Mouse (Mus musculus) retina, postnatal 1 day (tissue): Measurements from ENCODE around the gene Atg9a.

Experiments
- DNase-seq: peaks from one replicate; pipeline ENCODE4 v3.0.0-alpha.2; 2012

The Atg9a gene

GRCm38 (mm10) chr1:75214886-75215285 lies 22.9 kb upstream of the Atg9a start:
- DNase-seq = no peak

DNA sequence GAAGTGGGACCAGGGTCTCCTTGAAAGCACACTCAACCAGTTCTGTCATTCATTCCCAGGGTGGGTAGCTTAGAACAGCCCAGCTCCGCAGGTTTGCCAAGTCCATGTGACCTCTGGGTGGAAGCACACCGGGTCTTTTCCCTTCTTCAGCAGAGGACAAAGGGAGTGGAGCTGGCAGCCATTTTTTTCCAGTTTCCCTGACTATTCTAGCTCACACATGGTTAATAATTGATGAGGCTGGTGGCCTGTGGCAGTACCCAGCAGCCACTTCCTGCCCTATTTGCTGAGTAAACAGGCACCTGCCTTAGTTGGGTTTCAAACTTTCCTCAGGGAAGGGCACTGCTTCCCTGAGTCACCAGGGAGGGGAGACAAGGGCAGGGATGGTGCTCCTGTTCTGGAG lies 22.4 kb upstream of the Atg9a start:
- no peak for DNase-seq

DNA sequence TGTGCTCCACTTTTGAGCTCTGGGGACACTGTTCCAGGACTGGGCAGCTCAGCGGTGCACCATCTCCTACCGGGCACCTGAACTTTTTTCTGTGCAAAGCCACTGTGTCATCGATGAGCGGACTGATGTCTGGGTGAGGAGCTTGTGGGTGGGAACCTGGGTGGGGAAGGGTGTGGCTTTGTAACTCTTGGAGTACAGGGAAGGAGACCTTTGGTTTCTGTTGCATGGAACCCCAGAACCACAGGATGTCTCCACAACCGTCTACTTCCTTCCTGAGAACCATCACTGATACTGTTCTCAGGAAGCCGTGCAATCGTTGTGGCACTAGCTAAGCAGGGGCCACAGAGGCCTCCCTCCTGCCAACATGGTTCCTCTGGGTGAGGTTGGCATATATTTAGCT lies 21.1 kb upstream of the Atg9a start:
- DNase-seq = no peak

DNA sequence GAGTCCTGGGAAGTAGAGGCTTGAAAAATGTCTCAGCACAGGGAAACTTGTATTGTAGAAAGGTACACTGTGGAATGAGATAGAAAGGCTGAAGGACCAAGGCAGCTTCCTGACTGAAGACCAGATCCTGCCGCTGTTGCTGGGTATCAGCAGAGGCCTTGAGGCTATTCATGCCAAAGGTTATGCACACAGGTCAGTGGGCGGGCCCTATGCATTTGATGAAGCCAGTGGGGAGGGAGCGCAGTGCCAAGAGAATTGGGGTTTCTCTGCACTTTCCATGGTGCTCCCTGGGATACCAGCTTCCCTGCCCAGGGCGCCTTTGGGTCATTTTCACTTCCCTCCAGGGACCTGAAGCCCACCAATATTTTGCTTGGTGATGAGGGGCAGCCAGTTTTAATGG lies 20.5 kb upstream of the Atg9a start:
- DNase-seq = no peak

DNA sequence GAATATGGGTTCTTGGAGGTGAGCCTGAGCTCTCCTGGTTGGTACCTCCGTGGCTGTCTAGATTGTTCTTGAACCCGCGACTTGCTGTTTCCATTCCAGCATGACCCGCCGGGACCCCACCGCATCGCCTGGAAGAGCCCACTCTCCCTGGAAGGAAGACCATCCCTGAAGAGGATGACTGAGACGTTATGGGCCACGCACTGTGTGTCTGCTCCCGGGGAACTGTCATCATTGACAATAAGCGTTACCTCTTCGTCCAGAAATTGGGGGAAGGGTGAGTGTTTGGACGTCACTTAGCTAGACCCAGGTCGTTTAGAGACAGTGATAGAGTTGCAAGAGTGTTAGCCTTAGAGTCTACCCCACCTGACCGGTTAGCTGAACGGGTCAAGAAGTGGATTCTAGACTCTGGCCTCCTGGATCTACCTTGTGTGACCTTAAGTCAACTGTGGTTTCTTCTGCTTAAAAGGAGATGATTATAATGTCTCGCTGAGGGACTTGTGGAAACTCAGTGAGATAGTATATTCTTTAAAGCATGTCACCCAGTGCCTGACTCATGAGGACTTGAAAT lies 19.2 kb upstream of the Atg9a start:
- DNase-seq = no peak

- peak; percentile 97 for DNase-seq
Observed at GRCm38 (mm10) chr1:75210136-75211087, 18.4 kb upstream of the Atg9a start, which contains the start of the genes Glb1l and Stk16. Gene Glb1l, minus strand, starts transcription at chr1:75210813. Gene Stk16, plus strand, starts transcription at chr1:75210838.

DNA sequence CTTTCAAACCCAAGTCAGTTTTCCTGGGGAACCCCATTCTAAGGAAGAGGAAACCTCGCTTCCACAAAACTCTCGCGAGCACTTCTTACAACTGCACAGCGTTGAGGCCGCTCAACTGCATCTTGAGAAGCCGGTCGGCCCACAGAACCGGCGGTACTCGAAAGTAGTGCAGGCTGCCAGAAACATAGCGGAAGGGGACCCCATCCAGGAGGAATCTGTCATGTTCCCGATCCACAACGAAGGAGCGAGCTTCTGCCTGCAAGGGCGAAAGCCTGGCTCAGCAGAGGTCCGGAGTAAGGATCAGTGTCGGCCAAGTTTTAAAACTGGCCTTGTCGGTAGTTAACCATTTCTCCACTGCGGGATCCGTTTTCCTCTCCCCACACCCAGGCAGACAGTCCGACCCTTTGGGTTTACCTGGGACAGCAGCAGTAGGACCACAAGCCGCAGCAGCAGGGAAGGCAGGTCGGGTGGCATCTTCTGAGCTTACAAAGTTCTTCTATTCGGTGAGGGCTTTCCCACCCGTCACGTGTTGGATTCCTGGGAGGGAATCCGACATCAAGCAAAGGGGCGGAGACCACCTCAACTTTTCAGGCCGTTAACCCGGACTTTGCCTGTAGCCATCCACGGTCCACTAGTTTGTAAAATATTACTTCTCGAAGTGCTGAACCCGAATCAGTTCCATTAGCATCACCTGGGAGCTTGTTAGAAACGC lies 17.1 kb upstream of the Atg9a start:
- DNase-seq = no peak

DNA sequence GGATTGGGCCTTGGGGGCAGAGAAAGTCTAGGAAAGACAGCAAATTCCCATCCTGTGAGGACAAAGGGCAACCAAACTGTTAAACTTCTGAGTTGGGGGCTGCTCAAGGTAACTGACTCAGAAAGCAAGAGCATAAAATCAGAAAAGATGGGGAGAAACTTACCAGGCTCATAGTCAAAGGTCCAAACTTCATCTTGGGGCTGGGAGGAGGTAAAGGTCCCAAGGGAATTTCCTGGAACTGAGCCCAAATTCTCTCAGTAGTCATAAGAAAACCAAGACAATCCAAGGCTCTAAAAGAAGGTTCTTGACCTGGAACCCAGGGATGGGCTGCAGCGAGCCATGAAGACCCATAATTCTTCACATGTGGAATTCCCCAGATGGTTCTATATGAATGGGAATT lies 9.2 kb upstream of the Atg9a start:
- DNase-seq = no peak

GRCm38 (mm10) chr1:75192452-75192851 lies 456 bp upstream of the Atg9a start:
- no peak for DNase-seq

- DNase-seq = no peak
Observed at GRCm38 (mm10) chr1:75191258-75191621, 756 bp downstream of the Atg9a start.

DNA sequence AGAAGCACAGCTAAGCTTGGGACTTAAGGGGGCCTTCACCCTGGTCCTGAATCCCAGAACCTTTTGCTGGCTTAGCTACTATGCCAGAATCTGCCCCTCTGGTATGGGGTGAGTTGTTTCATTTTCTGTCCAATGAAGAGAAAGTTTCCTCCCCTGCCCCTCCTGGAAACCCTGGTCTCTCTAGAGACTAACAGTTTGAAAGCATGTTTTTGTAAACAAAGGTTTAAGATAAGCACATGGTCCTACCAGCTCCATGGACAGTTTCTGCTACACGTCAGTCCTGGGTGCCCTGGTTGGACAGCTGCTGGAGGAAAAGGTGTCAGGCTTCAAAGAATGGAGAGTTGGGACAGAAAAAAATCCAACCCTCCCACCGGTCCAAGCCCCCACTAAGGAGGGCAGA lies 1.4 kb downstream of the Atg9a start:
- no peak for DNase-seq

GRCm38 (mm10) chr1:75187914-75188483 lies 4.0 kb downstream of the Atg9a start:
- DNase-seq = no peak

DNA sequence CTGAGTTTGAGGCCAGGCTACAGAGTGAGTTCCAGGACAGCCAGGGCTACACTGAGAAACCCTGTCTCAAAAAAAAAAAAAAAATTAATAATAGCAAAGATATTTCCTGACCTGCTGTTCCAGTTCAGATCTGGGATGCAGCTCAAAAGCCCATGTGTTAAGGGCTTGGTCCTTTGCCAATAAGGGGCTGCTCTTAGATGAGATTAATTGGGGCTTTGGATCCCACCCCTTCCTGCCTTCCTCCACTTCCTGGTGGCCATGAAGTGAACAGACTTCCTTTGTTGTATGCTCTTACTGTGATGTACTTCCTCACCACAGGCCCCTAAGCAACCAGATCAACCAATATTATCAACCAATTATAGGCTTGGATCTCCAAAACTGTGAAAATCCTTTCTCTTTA lies 4.9 kb downstream of the Atg9a start:
- DNase-seq = no peak

- no peak for DNase-seq
Observed at GRCm38 (mm10) chr1:75185495-75185894, 6.5 kb downstream of the Atg9a start.

- no peak for DNase-seq
Observed at GRCm38 (mm10) chr1:75182160-75182559, 9.8 kb downstream of the Atg9a start.

GRCm38 (mm10) chr1:75181377-75181870 lies 10.6 kb downstream of the Atg9a start:
- DNase-seq = no peak

GRCm38 (mm10) chr1:75180741-75181140 lies 11.3 kb downstream of the Atg9a start:
- DNase-seq = no peak

DNA sequence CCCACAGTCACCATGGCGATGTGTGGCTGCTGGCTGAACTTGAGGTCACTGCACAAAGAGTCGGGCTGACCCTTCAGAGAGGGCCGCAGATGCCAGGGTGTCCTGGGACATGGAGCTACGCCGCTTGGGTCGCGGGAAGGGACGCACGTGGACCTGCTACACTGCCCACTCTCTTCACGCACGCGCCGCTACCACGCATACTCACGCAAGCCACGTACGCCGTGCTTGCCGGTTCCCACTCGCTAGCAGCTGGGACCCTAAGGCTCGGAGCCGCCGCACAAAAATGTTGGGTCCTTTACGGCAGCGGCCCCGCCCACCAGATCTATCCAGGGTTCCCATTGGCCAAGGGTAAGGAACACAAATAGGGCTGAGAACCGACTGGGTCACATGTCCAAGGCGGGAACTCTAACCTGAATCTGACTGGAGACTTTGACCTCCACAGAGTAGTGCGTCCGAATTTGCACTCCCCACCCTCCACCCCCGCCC lies 11.8 kb downstream of the Atg9a start, which contains the start of gene Abcb6:
Abcb6 (minus strand) TSS at position 288 of the 486 bp plus-strand sequence.
- peak; percentile 97 for DNase-seq

- DNase-seq = peak; percentile 1
Observed at GRCm38 (mm10) chr1:75179334-75180104, 12.5 kb downstream of the Atg9a start.

- DNase-seq = peak; percentile 97
Observed at GRCm38 (mm10) chr1:75168472-75169464, 23.2 kb downstream of the Atg9a start, which contains the start of gene Zfand2b. Gene Zfand2b, plus strand, starts transcription at chr1:75168646.

DNA sequence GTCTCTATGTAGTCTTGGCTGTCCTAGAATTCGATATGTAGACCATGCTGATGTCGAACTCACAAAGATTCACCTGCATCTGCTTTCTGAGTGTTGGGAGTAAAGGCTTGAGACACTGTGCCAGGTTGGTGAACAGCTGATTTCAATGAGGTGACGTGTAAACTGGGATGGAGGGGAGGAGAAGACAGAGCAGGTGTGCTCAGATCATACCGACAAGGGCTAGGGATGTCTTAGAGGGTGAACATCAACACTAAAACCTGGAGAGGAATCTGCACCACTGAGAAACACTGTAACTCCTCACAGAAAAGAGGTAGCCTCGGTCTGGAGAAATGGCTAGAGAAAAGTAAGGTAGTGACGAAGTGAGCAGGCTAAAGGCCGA lies 23.9 kb downstream of the Atg9a start:
- no peak for DNase-seq
